Mouse (Mus musculus) embryonic stem cell, embryonic (primary cell): ENCODE results near the gene Ssbp3.

ENCODE experiments used
- CTCF ChIA-PET, 4 experiments: fragments of 300-600 bp in 2 of 4; fragments of 350-600 bp in 2 of 4; sonication (Branson Sonifier 250); formaldehyde crosslinking; loops; one replicate each; lab custom pipeline; 2022; ENCODE audit warnings: inconsistent platforms in 2 of 4; lab: Charles Lee
- POLR2A ChIA-PET, 4 experiments: fragments of 300-600 bp in 2 of 4; fragments of 350-600 bp in 2 of 4; sonication (Branson Sonifier 250); formaldehyde crosslinking; loops; one replicate each; lab custom pipeline; 2022; ENCODE audit warnings: antibody characterized with exemption in 4 of 4, inconsistent platforms in 1 of 4; lab: Charles Lee

Ssbp3 gene

DNA sequence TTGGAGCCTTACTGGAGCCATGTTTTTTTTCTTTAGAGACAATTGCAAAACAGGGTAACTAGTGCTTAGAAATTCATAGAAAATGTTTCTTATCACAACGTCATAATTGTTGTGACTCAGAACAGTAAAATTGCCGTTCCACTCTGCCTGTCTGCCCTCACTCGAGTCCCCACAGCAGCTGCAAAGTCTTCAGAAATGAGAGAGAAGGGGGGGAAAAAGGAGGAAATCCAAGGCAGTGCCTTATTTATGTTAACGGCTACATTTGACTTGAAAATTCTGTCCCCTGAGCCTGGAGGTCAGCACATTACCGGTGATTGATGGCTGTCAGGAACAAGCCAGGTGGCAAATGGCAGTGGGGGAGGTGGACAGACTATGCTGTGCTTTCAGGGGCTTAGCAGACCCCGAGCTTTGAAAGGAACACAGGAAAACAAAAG is 66.7 kb downstream of the Ssbp3 start:
- POLR2A ChIA-PET: interaction anchor here in 2 of 4 experiments (0.6 to 1.7 kb wide), 5 partner anchors 9 to 121 kb away, joined by 3 to 6 read pairs (median 4); no protein-coding TSS in a partner anchor
- CTCF ChIA-PET: interaction anchor here in 3 of 4 experiments (0.6 to 2.0 kb wide), 4 partner anchors 10 to 805 kb away, joined by 3 to 10 read pairs (median 6); no protein-coding TSS in a partner anchor

DNA sequence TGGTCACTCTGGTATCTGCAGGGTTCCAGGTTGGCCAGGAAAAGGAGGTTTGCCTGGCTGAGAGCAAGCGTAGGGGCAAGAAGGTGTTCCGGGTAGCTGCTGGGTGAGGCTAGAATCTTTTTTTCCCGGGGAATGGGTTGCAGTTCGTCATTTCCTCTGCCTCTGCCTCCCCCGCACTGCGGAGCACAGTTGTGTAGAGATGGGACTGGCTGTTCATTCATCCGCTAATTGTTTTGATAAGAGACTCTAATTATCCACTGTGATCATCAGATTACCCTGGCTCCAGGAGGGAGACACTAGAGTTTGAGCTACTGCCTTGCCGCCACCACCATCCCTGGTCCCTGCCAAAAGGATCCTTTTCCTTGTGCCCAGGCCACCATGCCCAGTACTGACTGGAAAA is 67.9 kb downstream of the Ssbp3 start:
- ChIA-PET CTCF (interaction anchor here in 2 of 4 experiments (0.5 to 2.0 kb wide), 3 partner anchors 9 to 370 kb away, joined by 3 to 10 read pairs (median 6); no protein-coding TSS in a partner anchor), POLR2A (interaction anchor here in 2 of 4 experiments (0.9 to 1.7 kb wide), 5 partner anchors 8 to 25 kb away, joined by 3 to 6 read pairs (median 3); no protein-coding TSS in a partner anchor)

DNA sequence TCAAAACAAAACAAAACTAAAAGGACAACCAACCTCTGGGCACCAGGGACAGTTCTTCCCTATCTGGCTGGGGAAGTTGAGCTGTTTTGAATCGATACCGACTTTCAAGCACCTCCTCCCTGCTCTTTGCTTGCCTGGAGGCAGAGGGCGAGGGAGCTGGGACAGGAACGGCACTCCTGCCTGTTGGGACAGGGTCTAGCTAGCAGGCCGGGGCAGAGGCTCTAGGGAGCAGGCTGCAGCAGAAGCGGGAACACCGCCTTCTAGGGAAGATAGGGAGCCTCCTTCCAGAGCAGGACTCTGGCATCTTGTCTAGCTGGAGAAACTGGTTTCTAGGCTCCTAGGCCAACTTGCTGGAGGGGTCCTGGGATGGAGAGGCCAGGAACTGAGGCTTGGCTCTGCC is 70.2 kb downstream of the Ssbp3 start:
- POLR2A ChIA-PET: interaction anchor here in 3 of 4 experiments (0.7 to 1.5 kb wide), 8 partner anchors 9 to 134 kb away, joined by 3 to 7 read pairs (median 4); no protein-coding TSS in a partner anchor
- CTCF ChIA-PET: interaction anchor here in 3 of 4 experiments (0.6 to 1.4 kb wide), 3 partner anchors 9 to 227 kb away, joined by 3 to 4 read pairs (median 3); no protein-coding TSS in a partner anchor

DNA sequence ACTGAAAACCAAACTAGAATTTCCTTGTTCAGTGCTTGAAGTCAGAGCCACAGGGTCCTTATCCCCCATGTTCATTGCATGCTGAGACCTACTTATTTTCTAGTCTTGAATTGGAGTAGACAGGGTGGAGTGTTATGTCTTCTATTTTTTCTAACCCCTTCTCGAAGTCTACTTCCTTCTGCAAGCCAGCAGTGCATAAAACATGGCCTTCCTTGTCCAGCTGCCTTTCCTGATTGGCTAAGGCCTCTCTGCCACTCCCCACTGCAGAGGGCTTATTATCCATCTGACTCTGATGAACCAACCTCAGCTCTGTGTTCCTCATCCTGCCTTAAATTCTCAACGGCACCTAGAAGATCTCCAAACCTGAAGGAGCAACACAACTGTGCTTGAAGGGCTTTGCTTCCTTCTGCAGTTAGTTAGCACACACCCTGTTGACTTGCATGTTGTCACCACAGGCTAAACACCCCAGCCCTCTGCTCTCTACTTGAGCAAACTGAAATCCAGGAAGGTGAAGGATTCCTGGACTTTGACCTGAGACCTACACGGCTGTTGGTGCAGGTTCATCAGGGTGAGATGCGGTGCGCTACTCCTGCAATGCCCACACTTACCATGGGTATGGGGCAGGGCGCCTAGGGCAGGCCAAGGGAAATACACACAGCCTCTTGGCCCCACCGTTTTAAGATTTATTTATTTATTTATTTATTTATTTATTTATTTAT is 71.0 kb downstream of the Ssbp3 start:
- ChIA-PET POLR2A (interaction anchor here in 3 of 4 experiments (0.7 to 1.5 kb wide), 6 partner anchors 8 to 41 kb away, joined by 3 to 7 read pairs (median 4); no protein-coding TSS in a partner anchor), CTCF (interaction anchor here in 3 of 4 experiments (0.6 to 1.4 kb wide), 4 partner anchors 8 to 34 kb away, joined by 3 to 6 read pairs (median 4); no protein-coding TSS in a partner anchor)

DNA sequence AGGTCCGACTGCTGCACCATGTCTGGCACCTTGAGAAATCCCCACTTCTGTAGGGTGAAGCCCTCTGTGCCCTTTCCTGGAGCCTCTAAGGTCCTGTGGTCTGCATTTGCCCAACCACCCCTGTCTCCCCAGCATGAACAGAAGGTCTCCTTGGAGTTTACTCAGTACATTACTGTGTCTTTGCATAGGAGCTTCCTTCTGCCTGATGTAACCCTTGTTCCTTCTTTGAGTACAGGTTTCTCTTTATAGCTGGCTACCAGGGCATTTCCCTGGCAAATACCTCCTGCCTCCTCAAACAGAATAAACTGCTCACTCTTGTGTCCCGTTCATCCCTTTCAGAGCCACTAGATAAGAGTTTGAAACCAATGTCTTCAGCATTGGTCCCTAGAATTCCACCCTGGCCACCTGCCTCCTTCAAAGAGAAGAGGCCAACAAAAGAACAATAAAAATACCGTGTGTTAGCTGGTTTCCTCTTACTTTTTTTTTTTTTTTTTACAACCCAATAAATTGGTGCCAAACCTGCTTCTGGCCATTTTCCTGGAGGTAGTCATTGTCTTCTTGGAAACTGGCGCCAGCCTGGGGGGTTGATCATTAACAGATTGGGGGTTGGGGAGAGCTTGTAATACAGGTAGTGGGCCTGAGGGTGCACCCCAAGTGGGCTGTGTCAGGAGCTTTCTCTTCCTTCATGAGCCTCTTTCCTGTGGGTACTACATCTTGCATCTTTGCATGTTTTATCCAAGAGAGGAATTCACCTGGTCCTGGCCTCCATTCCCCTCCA is 72.0 kb downstream of the Ssbp3 start:
- ChIA-PET POLR2A (interaction anchor here in 1 of 4 experiments (1.2 kb wide), 1 partner anchor 145 kb away, joined by 3 read pairs; no protein-coding TSS in a partner anchor), CTCF (interaction anchor here in 1 of 4 experiments (0.6 kb wide), 1 partner anchor 12 kb away, joined by 3 read pairs; no protein-coding TSS in a partner anchor)

DNA sequence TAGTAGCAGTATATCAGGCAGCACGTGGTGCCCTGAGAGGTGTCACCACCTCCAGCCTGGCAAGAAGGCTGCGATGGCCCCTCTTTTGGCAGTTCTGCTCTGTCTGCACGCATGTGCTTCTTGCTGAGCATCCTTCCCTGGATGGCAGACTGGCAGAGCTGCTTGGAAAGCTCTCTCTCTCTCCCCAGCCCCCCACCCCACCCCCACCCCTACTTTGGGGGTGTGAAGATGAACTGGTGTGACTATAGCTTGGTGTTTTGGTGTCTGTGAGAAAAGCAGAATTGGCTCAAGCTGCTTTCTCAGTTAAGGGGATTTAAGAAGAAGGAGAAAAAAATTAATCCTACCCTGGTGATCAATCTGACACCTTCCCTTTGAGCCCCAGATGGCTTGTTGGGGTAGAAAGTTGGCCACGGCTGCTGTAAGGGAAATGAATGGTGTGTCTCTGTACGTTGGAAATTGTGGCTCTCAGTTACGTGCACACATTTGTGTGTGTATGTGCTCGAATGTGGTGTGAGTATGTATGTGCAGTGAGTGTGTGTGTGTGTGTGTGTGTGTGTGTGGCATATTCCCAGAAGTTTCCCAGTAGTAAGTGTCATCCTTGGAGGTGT is 73.5 kb downstream of the Ssbp3 start:
- ChIA-PET CTCF (interaction anchor here in 1 of 4 experiments (0.7 kb wide), 1 partner anchor 1014 kb away, joined by 3 read pairs; no protein-coding TSS in a partner anchor), POLR2A (interaction anchor here in 2 of 4 experiments (0.8 to 1.9 kb wide), 4 partner anchors 14 to 37 kb away, joined by 3 to 6 read pairs (median 3); no protein-coding TSS in a partner anchor)

DNA sequence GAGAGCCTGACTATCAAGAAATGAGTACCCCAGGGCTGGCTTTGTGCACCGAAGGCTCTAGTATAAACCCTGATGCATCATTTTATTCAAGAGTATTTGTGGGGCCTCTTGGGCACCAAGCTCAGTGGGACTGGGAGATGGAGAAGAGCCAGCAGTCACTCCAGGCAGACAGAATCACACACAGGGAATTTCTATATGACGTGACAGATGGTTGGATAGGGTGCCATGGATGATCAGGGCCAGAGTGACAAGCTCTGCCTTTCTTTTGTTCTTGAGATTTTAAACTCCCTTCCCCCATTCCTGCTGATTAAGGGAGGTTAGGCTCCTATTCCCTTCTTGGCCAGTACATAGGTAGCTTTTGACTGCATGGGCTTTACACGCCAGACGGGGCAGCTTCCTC is 74.8 kb downstream of the Ssbp3 start:
- ChIA-PET CTCF (interaction anchor here in 3 of 4 experiments (0.9 to 1.8 kb wide), 5 partner anchors 32 to 185 kb away, joined by 3 to 6 read pairs (median 3); no protein-coding TSS in a partner anchor), POLR2A (interaction anchor here (0.6 to 1.9 kb wide), 16 partner anchors 12 to 147 kb away, joined by 3 to 6 read pairs (median 3); partner anchors contain the start of gene Ssbp3 (in 2 of the 4))

DNA sequence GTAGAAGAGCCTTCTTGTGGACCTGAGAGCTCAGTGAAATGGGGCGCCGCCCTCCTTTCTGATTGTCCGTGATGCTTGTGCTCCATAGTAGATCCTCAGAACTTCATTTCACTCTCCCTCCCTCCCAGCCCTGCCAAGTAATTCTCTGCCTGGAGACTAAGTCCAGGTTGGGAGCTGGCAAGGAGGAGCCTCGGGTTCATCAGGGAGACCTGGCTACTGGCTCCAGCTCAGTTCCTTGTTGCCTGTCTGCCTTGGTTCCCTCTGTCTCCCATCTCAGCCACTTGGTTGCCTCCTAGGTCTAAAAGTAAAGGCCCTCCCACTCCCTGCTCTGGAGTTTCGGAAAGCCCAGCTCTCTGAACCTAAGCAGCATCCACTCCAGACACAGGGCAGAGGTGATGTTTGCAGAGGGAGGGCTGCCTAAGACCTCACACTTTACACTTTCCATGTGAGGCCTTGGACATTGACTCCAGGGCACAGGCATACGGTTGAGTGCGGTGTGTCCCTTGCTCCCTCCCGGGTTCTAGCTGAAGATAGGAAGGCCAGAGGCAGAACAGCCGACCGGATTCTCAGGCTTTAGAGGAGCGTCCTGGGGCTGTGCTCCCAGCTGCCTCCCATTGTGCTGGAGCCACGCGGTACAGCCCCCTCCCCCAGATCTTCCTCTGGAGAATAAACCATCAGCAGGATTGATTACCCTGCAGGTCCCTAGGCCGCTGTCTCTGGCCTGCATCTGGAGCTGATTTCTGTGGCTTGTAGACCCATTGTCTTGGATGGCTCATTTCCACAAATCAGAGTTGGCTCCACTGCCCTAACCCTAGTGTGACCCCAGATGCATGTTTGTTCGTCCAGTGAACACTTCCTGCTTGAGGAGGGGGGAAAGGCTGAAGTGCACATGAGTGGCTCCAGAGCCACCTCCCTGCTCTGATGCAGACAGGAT is 75.7 kb downstream of the Ssbp3 start:
- CTCF ChIA-PET: interaction anchor here (0.5 to 4.3 kb wide), 18 partner anchors 8 to 662 kb away, joined by 3 to 16 read pairs (median 3); no protein-coding TSS in a partner anchor
- POLR2A ChIA-PET: interaction anchor here in 3 of 4 experiments (0.6 to 3.3 kb wide), 24 partner anchors 8 to 180 kb away, joined by 3 to 9 read pairs (median 3); partner anchors contain the start of gene Ssbp3 (in 2 of the 3)

DNA sequence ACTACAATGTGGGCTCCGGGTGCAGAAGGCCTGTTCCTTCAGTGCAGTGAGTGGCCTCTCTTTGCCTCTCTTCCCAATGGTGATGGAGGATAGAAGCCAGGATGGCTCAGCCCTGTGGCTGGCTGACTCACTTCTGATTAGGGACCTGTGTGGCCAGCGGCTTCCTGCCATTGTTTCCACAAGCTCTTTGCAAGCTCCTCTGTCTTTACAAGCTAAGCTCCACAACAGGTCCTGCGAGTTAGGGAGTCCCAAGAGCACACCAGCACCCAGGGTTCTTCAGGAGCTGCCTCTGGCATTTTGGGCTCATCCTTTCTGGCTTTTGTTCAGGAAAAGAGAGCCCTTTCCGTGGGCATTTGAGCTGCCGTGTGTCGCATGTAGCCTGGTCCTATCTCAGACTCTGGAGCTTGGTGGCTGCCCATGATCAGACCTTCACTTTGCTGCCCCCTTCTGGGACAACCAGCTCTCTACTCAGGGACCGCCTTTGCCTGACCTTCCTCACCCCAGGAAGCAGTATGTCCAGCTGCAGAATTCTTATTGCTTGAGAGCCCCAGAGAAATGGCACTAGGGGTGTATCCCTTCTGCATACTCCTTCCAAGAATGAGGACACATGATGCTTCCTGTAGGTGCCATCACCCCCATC is 77.3 kb downstream of the Ssbp3 start:
- CTCF ChIA-PET: interaction anchor here (0.5 to 4.3 kb wide), 72 partner anchors 8 to 387 kb away, joined by 3 to 32 read pairs (median 4); partner anchors contain the start of genes Acot11 (in 1 of the 4) and Ssbp3 (in 1 of the 4)

DNA sequence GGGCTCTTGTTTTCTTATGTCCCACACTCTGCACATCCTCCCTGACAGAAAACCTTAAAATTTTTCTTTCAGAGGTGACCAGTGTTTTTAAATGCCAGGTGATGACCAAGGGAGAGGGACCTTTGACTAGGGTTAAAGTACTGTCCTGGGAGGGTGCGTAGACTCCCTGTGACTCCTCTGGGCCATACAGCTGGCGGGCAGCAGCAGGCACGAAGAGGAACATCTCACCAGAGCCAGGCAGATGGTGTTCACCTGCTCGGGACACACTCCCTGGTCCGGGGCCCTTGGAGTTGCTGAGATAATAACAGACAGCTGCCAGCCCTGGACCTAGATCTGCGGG is 78.4 kb downstream of the Ssbp3 start:
- ChIA-PET POLR2A (interaction anchor here in 3 of 4 experiments (0.7 to 3.3 kb wide), 21 partner anchors 10 to 190 kb away, joined by 3 to 9 read pairs (median 4); partner anchors contain the start of genes Ssbp3 (in 2 of the 3) and Tmem59 (in 2 of the 3)), CTCF (interaction anchor here (0.6 to 4.3 kb wide), 36 partner anchors 8 to 712 kb away, joined by 3 to 32 read pairs (median 4); partner anchors contain the start of genes Acot11 (in 1 of the 4) and Ssbp3 (in 1 of the 4))

More for the DNA sequence above, 77.3 kb downstream of the Ssbp3 start:
- POLR2A ChIA-PET: interaction anchor here in 3 of 4 experiments (0.7 to 3.3 kb wide), 30 partner anchors 9 to 357 kb away, joined by 3 to 9 read pairs (median 4); partner anchors contain the start of genes Tmem59 (in 2 of the 3) and Ssbp3 (in 1 of the 3)

DNA sequence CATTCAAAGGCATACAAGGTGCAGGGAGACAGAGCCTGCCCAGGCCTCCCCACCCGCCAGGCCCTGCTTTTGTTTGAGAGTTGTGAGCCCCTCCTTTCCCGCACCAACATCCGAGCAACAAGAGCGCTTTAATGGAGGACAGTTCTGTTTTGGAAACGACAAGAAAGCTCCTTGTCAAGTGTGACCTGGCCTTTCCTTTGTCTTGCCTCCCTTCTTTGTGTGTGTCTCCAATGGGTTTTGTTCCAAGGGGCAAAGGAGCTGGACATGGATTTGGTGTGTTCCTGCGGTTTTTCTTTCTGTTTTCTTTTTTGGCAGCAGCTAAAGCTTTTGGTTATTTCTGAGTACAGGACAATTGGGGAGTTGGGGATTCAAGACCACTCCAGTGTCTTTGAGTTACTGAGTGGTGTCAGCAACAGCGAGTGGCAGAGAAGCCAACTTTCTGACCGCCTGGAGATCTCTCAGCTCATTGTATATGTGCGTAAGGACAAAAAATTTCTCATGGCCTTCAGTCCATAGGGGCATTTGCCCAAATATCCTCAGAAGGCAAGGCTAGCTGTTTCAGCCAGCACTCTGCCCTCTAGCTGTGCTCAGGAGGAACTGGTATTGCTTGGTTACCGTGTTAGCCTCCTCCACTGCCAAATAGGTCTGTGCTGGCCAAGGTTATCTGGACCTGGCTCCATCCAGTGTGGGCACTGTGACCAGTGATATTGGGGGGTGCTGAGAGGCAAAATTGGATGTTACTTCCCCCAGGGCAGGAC is 78.9 kb downstream of the Ssbp3 start:
- POLR2A ChIA-PET: interaction anchor here in 3 of 4 experiments (0.7 to 3.3 kb wide), 27 partner anchors 8 to 189 kb away, joined by 3 to 9 read pairs (median 4); partner anchors contain the start of genes Tmem59 (in 3 of the 3) and Ssbp3 (in 2 of the 3)
- CTCF ChIA-PET: interaction anchor here (0.5 to 4.3 kb wide), 47 partner anchors 8 to 712 kb away, joined by 3 to 32 read pairs (median 4); partner anchors contain the start of genes Acot11 (in 1 of the 4) and Ssbp3 (in 1 of the 4)

DNA sequence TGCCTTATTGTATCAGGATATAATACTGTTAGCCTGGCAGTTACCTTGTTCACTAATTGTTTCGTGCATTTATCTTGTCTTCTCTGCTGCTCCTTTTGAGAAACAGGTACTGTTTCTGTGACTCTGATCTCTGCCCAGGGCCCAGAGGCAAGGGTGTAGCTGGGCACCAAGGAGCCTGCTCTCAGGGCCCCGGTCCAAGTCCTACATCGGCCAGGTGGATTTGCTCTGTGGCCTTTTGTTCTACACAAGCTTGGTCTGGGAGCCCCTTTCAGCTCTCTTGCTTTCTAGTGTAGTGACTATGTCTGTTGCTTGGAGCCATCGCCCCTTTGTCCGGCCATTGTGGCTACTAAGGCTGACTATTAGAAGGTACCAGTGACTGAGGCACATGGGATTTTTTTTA is 82.6 kb downstream of the Ssbp3 start:
- CTCF ChIA-PET: interaction anchor here in 1 of 4 experiments (0.8 to 1.4 kb wide), 2 partner anchors 22 to 171 kb away, joined by 3 read pairs; no protein-coding TSS in a partner anchor
- POLR2A ChIA-PET: interaction anchor here in 3 of 4 experiments (0.7 to 1.0 kb wide), 4 partner anchors 9 to 42 kb away, joined by 3 to 7 read pairs (median 4); no protein-coding TSS in a partner anchor

DNA sequence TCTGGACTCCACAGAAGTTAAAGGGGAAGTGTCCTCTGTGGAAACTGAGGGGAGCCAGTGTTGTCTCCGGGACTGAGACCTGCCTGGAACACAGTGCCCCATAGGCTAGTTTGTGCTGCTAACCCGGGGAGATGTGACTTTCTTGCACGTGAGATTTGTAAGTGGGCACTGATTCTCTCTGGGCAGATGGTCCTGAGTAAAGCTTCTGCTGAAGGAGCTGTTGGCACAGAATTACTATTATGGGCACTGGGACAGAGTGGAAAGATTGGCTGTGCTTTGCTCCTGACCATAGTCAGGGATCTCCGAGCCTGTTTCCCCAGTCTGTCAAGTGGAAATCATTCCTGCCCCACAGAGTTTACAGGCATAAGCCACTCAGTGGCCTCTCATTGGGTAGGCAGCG is 83.8 kb downstream of the Ssbp3 start:
- ChIA-PET CTCF (interaction anchor here in 1 of 4 experiments (0.6 kb wide), 1 partner anchor 12 kb away, joined by 3 read pairs; no protein-coding TSS in a partner anchor), POLR2A (no interaction called here)

DNA sequence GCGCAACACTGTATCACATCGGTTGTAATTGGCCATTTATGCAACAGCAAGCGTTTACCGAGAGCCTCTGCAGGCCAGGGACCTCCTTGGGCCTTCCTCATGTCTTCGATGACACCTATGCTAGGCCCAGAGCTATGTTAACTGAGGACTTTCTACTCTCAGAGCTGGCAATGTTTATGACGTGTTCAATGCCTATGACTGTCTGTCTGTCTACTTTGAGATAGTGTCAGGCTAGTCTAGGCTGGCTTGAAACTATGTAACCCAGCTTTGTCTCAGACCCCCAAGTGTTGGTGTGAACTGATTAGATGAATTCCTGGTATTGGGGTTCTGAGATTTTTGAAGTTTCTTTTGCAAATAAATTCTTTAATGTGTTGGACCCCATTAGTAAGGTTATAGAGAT is 84.6 kb downstream of the Ssbp3 start:
- CTCF ChIA-PET: no interaction called here
- POLR2A ChIA-PET: interaction anchor here in 1 of 4 experiments (0.6 kb wide), 1 partner anchor 394 kb away, joined by 3 read pairs; no protein-coding TSS in a partner anchor
